Mouse (Mus musculus): ENCODE data around the gene Dnajc7. TPM values are rescaled to one million over a fixed set of nuclear protein-coding genes. Genes with fewer than 3 reads are reported as not detected.
A peak's percentile ranks its signal among the peaks of the same experiment; 100 is the strongest.
"Not testable (repeated sequence)": the region's sequence is repeated elsewhere in the genome, so short reads cannot be mapped to it uniquely, and the experiment has no call there.

The Dnajc7 gene
- total and polyA plus RNA-seq, 2 experiments from 2014 or later: 64.6 to 246 TPM

- no peak for ATAC-seq
- no peak for TF ChIP-seq CTCF (IDR thresholded peaks at IDR 0.05; ENCODE audit: low read depth)
- H3K4me2 ChIP-seq (ENCODE audit: low read depth, low read length): peak overlapping the region; percentile 83
- no peak overlapping the region for H3K4me3 ChIP-seq (ENCODE audit: low read length)
- no peak for DNase-seq (ENCODE audit: low spot score)
- no peak overlapping the region for H3K9ac ChIP-seq (replicated peaks; ENCODE audit: low read length)
- WGBS: 86% methylated on average over 4 of the region's 4 CpGs
- H3K27ac ChIP-seq: no peak overlapping the region
- H3K36me3 ChIP-seq (ENCODE audit: insufficient read depth, low read length): no peaks in the 10 kb centered on the region
- peaks cover 15% of the 10 kb centered on the region for H3K4me1 ChIP-seq (ENCODE audit: insufficient read depth, low read length)
- H3K27me3 ChIP-seq (ENCODE audit: insufficient read depth, low read length): no peaks in the 10 kb centered on the region
- no peaks in the 10 kb centered on the region for H3K9me3 ChIP-seq (ENCODE audit: low read length)
These were observed 2.5 kb downstream of the Dnajc7 start for GRCm38 (mm10) chr11:100617480-100617879.

DNA sequence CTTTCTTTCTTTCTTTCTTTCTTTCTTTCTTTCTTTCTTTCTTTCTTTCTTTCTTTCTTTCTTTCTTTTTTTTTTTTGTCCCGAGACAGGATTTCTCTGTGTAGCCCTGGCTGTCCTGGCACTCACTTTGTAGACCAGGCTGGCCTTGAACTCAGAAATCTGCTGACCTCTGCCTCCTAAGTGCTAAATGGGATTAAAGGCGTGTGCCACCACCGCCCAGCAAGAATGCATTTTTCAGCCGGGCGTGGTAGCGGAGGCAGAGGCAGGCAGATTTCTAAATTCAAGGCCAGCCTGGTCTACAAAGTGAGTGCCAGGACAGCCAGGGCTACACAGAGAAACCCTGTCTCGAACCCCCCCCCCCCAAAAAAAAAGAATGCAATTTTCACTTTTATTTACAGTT, 3.1 kb downstream of the Dnajc7 start:
- H3K4me3 ChIP-seq (ENCODE audit: low read length); ATAC-seq; H3K27ac ChIP-seq; H3K36me3 ChIP-seq (ENCODE audit: insufficient read depth, low read length); H3K4me2 ChIP-seq (ENCODE audit: low read depth, low read length); H3K9me3 ChIP-seq (ENCODE audit: low read length); H3K27me3 ChIP-seq (ENCODE audit: insufficient read depth, low read length); DNase-seq (ENCODE audit: low spot score); H3K9ac ChIP-seq (replicated peaks; ENCODE audit: low read length): not testable (repeated sequence)
- WGBS: 92% methylated on average over 7 of the region's 7 CpGs
- H3K4me1 ChIP-seq (ENCODE audit: insufficient read depth, low read length): peaks cover 15% of the 10 kb centered on the region

GRCm38 (mm10) chr11:100616332-100616731, 3.6 kb downstream of the Dnajc7 start:
- Histone ChIP-seq H3K9me3 (ENCODE audit: low read length) (no peaks in the 10 kb centered on the region), H3K4me1 (ENCODE audit: insufficient read depth, low read length) (peaks cover 15% of the 10 kb centered on the region), H3K9ac (replicated peaks; ENCODE audit: low read length) (no peak overlapping the region), H3K4me3 (ENCODE audit: low read length) (no peak overlapping the region), H3K27ac (no peak overlapping the region), H3K27me3 (ENCODE audit: insufficient read depth, low read length) (no peaks in the 10 kb centered on the region), H3K36me3 (ENCODE audit: insufficient read depth, low read length) (no peaks in the 10 kb centered on the region), H3K4me2 (ENCODE audit: low read depth, low read length) (no peak overlapping the region)
- ATAC-seq (no peak), DNase-seq (ENCODE audit: low spot score) (no peak)
- TF ChIP-seq CTCF (IDR thresholded peaks at IDR 0.05; ENCODE audit: low read depth): no peak
- WGBS: 89% methylated on average over 5 of the region's 5 CpGs

- no peak for TF ChIP-seq CTCF (IDR thresholded peaks at IDR 0.05; ENCODE audit: low read depth)
- no peak overlapping the region for H3K4me2 ChIP-seq (ENCODE audit: low read depth, low read length)
- ATAC-seq (no peak), DNase-seq (ENCODE audit: low spot score) (peak; percentile 71)
- H3K4me3 ChIP-seq (ENCODE audit: low read length): no peak overlapping the region
- H3K9ac ChIP-seq (replicated peaks; ENCODE audit: low read length): no peak overlapping the region
- H3K27me3 ChIP-seq (ENCODE audit: insufficient read depth, low read length): no peaks in the 10 kb centered on the region
- no peak overlapping the region for H3K27ac ChIP-seq
- WGBS: 70% methylated on average over 3 of the region's 3 CpGs
- peaks cover 8% of the 10 kb centered on the region for H3K4me1 ChIP-seq (ENCODE audit: insufficient read depth, low read length)
- H3K9me3 ChIP-seq (ENCODE audit: low read length): no peaks in the 10 kb centered on the region
- no peaks in the 10 kb centered on the region for H3K36me3 ChIP-seq (ENCODE audit: insufficient read depth, low read length)
These were observed 6.7 kb downstream of the Dnajc7 start for GRCm38 (mm10) chr11:100613241-100613640.

DNA sequence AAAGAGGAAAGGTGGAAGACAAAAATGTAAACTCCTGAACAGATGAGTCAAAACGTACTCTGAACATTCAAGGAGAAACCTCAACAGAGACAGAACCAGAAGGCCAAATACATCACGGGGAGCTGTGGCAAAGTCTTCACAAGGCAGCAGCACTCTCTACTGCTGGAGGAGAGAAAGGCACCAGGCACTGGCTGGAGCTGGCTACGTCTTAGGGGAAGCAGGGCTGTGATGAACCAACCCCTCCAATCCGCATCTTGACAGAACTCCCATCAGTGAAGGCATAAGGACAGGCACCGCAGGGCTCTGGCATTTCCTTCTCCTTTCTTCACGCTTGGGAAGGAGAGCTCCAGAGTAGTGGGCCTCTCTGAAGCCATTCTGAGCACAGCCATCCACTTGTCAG, 8.3 kb downstream of the Dnajc7 start:
- no peak for ATAC-seq

DNA sequence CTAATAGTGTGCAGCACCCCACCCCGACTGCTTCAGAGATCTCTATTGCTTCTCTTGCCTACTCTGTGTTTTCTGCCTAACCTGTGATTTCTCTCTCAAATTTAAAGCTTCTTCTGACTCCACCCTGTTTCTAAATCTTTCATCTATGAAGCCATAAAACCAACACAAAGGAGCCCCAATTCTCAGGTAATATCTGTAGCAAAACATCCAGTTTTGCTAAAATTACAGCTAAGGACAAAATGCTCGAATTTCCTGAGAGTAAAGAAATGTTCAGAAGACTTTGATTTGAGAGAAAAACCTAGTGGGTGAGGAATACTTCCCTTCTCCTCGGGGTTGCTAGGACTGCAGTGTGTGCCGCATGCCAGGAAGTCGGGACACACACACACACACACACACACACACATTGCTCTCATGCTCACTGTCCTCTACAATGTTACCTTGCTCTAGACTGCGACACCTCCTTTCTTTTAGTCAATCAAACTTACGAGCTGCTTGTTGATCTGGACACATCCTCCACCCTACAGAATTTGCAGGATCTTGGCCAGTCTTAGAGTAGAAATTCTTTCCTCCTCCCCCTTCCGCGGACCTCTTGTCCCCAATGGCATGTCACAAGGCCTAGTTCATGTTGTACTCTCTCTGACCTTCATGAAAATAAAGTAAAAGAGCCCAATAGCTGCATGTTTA, 9.8 kb downstream of the Dnajc7 start:
- Histone ChIP-seq H3K4me1 (ENCODE audit: insufficient read depth, low read length) (no peaks in the 10 kb centered on the region; the same call in 1 of the 2 replicates), H3K9me3 (ENCODE audit: low read length) (no peaks in the 10 kb centered on the region), H3K9ac (replicated peaks; ENCODE audit: low read length) (peak overlapping the region; percentile 9; the same call in 1 of the 2 replicates), H3K4me3 (ENCODE audit: low read length) (no peak overlapping the region), H3K27ac (peak overlapping the region; percentile 21), H3K36me3 (ENCODE audit: insufficient read depth, low read length) (no peaks in the 10 kb centered on the region), H3K4me2 (ENCODE audit: low read depth, low read length) (no peak overlapping the region), H3K27me3 (ENCODE audit: insufficient read depth, low read length) (no peaks in the 10 kb centered on the region)
- no peak for ATAC-seq
- 66% methylated on average over 9 of the region's 9 CpGs for WGBS
- no peak for DNase-seq (ENCODE audit: low spot score)
- no peak for TF ChIP-seq CTCF (IDR thresholded peaks at IDR 0.05; ENCODE audit: low read depth)

More for the DNA sequence above, 8.3 kb downstream of the Dnajc7 start:
- Histone ChIP-seq H3K36me3 (ENCODE audit: insufficient read depth, low read length) (no peaks in the 10 kb centered on the region), H3K4me2 (ENCODE audit: low read depth, low read length) (no peak overlapping the region), H3K9ac (replicated peaks; ENCODE audit: low read length) (no peak overlapping the region), H3K27me3 (ENCODE audit: insufficient read depth, low read length) (no peaks in the 10 kb centered on the region), H3K4me3 (ENCODE audit: low read length) (no peak overlapping the region), H3K27ac (no peak overlapping the region), H3K4me1 (ENCODE audit: insufficient read depth, low read length) (no peaks in the 10 kb centered on the region; the same call in 1 of the 2 replicates), H3K9me3 (ENCODE audit: low read length) (no peaks in the 10 kb centered on the region)
- TF ChIP-seq CTCF (IDR thresholded peaks at IDR 0.05; ENCODE audit: low read depth): peak; percentile 49
- peak; percentile 21 for DNase-seq (ENCODE audit: low spot score)
- 68% methylated on average over 6 of the region's 6 CpGs for WGBS

GRCm38 (mm10) chr11:100609355-100609996, 10.5 kb downstream of the Dnajc7 start:
- no peak for TF ChIP-seq CTCF (IDR thresholded peaks at IDR 0.05; ENCODE audit: low read depth)
- Histone ChIP-seq H3K27me3 (ENCODE audit: insufficient read depth, low read length) (no peaks in the 10 kb centered on the region), H3K4me3 (ENCODE audit: low read length) (no peak overlapping the region), H3K9ac (replicated peaks; ENCODE audit: low read length) (no peak overlapping the region), H3K4me2 (ENCODE audit: low read depth, low read length) (no peak overlapping the region), H3K4me1 (ENCODE audit: insufficient read depth, low read length) (peaks cover 1% of the 10 kb centered on the region; the same call in 1 of the 2 replicates), H3K36me3 (ENCODE audit: insufficient read depth, low read length) (no peaks in the 10 kb centered on the region), H3K27ac (peak overlapping the region; percentile 21), H3K9me3 (ENCODE audit: low read length) (no peaks in the 10 kb centered on the region)
- DNase-seq (ENCODE audit: low spot score) (peak; percentile 31), ATAC-seq (0 out of 2 replicates have a peak, but pooled peaks have one; percentile 45)
- WGBS: 63% methylated on average over 5 of the region's 5 CpGs

Data from hindbrain, postnatal 0 days (tissue).